Mouse (Mus musculus) heart, embryonic 12.5 days (tissue): ENCODE results near the gene Ndufaf3. TPM values are rescaled to one million over a fixed set of nuclear protein-coding genes. Genes with fewer than 3 reads are reported as not detected.

Source experiments
- ATAC-seq: fragments of 200-750 bp; cut with Nextera tagmentation; 2 replicates; pipeline ENCODE4 v1.8.0; 2017; ENCODE audit warnings: moderate TSS enrichment, moderate library complexity; ENCODE audit not compliant: insufficient number of reproducible peaks, low FRiP score
- H3K27ac ChIP-seq: fragments of 300-500 bp; sonication (generic); 2 replicates; pipeline ENCODE4 v1.5.1; 2016; ENCODE audit warnings: mild to moderate bottlenecking, moderate library complexity; ENCODE audit not compliant: poor library complexity, severe bottlenecking
- H3K27me3 ChIP-seq: fragments of 300-500 bp; sonication (generic); replicated peaks from 2 replicates; pipeline ENCODE4 v1.6.1; 2016; ENCODE audit warnings: mild to moderate bottlenecking, moderate library complexity
- H3K36me3 ChIP-seq: fragments of 300-500 bp; sonication (generic); 2 replicates; pipeline ENCODE4 v1.6.1; 2016; ENCODE audit warnings: mild to moderate bottlenecking, moderate library complexity
- H3K4me1 ChIP-seq: fragments of 300-500 bp; sonication (generic); replicated peaks from 2 replicates; pipeline ENCODE4 v1.6.1; 2016; ENCODE audit warnings: mild to moderate bottlenecking
- H3K4me2 ChIP-seq: fragments of 300-500 bp; sonication (generic); 2 replicates; pipeline ENCODE4 v1.6.1; 2016; ENCODE audit warnings: mild to moderate bottlenecking, moderate library complexity
- H3K4me3 ChIP-seq: fragments of 300-500 bp; sonication (generic); 2 replicates; pipeline ENCODE4 v1.5.1; 2016; ENCODE audit warnings: mild to moderate bottlenecking
- H3K9ac ChIP-seq: fragments of 300-500 bp; sonication (generic); 2 replicates; pipeline ENCODE4 v1.6.1; 2016; ENCODE audit warnings: mild to moderate bottlenecking, moderate library complexity
- H3K9me3 ChIP-seq: fragments of 300-500 bp; sonication (generic); replicated peaks from 2 replicates; pipeline ENCODE4 v1.6.1; 2016; ENCODE audit warnings: mild to moderate bottlenecking, moderate library complexity
- WGBS: fragments of 180-500 bp; shearing (Covaris S2); methylation state at CpG from one replicate; pipeline ENCODE4 v1.1.7; 2016; 5-methylcytosine and 5-hydroxymethylcytosine counted together
- polyA plus RNA-seq: library from polyadenylated mRNA; unstranded; fragments of >200 nt; fragmentation: Nextera tagmentation; extraction: Ambion mirVana; gene quantifications from 2 replicates; pipeline ENCODE4 v1.2.1, GENCODE M21; 2016

The Ndufaf3 gene
- polyA plus RNA-seq, 1 experiment from 2014 or later = 55.5 TPM

DNA sequence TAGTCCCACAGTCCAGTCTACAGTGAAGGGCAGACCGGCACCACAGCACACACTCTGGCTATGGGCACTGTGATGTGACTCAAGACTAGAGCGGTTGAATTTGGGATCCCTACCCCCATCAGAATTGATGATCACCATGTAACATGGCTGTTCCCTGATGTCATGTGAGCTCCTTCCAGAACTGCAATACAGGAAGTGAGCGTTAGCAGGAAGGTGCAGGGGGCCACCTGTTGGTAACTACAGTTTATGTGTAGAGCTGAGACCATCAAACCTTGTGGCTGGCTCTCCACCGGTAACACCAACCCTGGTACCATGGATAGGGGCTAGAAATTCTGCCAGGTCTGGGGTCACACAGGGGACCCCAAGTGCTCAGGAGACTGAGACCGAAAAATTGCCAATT lies 22.0 kb upstream of the Ndufaf3 start:
- Histone ChIP-seq H3K27me3 (no peaks in the 10 kb centered on the region), H3K4me1 (peaks cover 45% of the 10 kb centered on the region), H3K36me3 (peaks cover 4% of the 10 kb centered on the region; the same call in 1 of the 2 replicates), H3K9me3 (no peaks in the 10 kb centered on the region), H3K4me3 (no peak overlapping the region), H3K9ac (0 out of 2 replicates have a peak overlapping the region, but pooled peaks have one; percentile 25), H3K27ac (peak overlapping the region; percentile 93), H3K4me2 (no peak overlapping the region)
- no peak for ATAC-seq
- 66% methylated on average over 5 of the region's 5 CpGs for WGBS

DNA sequence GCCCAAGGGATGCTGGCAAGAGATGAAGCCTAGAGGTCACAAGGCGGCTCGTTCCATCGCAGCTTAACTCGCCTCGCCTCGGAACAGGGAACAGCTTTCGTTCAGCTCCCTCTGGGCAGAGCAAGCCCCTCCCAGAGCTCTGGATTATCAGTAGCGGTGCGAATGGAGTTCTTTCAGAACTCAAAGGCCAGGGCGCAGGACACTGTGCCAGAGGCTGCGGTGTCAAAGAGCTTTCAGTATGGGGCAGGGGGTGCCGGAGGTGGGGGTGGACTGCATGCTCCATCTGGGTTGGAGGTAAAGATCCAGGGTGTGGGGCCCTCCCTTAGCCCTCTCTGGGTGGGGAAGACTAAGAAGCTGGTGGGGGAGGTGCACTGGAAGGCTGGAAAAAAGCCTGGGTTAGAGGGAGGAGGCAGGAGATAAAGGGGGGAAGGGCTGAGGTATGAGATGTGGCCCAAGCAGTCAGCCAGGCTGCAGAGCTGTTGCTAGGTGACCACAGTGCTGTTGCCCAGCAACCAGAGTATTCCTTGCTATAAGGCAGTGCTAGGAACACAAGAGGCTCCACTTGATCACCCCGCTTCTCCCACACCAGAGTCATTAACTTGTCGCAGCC lies 20.4 kb upstream of the Ndufaf3 start:
- Histone ChIP-seq H3K4me2 (peak overlapping the region; percentile 63), H3K4me1 (peaks cover 54% of the 10 kb centered on the region), H3K9me3 (no peaks in the 10 kb centered on the region), H3K9ac (peak overlapping the region; percentile 50; the same call in 1 of the 2 replicates), H3K4me3 (peak overlapping the region; percentile 33), H3K27ac (peak overlapping the region; percentile 93), H3K36me3 (no peaks in the 10 kb centered on the region), H3K27me3 (no peaks in the 10 kb centered on the region)
- ATAC-seq = peak; percentile 92
- 2% methylated on average over 14 of the region's 14 CpGs for WGBS

DNA sequence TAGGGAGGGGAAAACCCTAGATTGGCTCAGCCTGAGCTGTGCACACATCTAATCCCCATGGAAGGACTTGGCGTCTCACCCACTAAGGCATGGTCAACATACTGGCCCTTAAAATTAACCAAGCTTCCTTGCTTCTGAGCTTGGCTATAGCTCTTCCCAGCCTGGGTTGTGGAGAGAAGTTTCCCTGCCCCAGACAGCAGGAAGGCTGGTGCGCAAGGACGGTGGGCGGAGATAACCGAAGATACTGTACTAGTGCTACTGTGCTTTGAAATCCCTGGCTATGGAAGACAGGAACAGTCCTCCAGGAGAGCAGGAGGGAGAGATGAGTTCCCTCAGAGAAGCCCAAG lies 12.1 kb upstream of the Ndufaf3 start:
- peak overlapping the region; percentile 85 for H3K4me3 ChIP-seq
- H3K4me2 ChIP-seq = peak overlapping the region; percentile 73
- no peak for ATAC-seq
- H3K9me3 ChIP-seq = no peaks in the 10 kb centered on the region
- peaks cover 58% of the 10 kb centered on the region for H3K4me1 ChIP-seq
- H3K9ac ChIP-seq = peak overlapping the region; percentile 67
- H3K27ac ChIP-seq = peak overlapping the region; percentile 81
- 46% methylated on average over 5 of the region's 5 CpGs for WGBS
- H3K27me3 ChIP-seq = no peaks in the 10 kb centered on the region
- peaks cover 41% of the 10 kb centered on the region for H3K36me3 ChIP-seq

DNA sequence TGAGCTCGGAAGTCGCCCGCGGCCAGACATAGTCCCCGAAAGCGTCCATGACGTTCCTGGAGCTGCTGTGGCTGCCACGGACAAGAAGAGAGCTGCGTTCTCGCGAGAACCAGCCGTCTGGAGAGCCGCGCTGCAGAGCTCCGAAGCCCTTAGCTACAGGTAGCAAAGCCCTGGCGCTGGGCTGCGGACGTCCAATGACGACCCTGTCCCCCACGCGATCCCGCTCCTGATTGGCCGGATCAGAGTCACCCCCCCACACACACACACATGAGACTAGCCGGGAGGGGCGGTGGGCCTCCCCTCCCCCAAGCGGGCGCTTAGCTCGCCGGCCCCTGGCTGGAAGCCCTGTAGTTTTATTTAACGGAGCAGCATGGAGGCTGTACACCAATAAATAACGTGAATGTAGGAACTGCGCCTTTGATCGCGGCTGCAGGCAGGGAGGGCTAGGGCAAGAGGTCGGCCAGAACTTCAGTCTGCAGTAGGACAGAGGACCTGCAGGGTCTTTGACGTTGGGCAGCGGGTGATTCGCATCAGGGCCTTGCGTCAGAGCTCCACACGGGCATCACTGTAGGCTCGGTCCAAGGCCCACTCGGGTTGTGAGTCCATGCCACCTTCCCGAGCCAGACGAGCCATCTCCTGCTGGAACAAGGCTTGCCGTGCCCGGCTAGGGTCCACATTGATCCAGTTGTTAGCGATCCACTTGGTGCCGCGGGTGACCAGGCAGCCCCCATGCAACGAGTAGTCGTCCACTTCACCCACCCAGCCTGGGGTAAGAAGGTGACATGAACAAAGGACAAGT lies 11.5 kb upstream of the Ndufaf3 start, which contains the start of gene Wdr6:
Gene Wdr6 (minus strand): TSS at position 195 of the 799 bp plus-strand sequence.
- peak within 1 kb of the TSS; percentile 73 for H3K4me2 ChIP-seq
- H3K4me3 ChIP-seq = peak within 1 kb of the TSS; percentile 85
- peaks cover 59% of the 10 kb centered on the region for H3K4me1 ChIP-seq
- H3K9me3 ChIP-seq = no peaks in the 10 kb centered on the region
- peak; percentile 96 for ATAC-seq
- peak within 1 kb of the TSS; percentile 92 for H3K9ac ChIP-seq
- no peaks in the 10 kb centered on the region for H3K27me3 ChIP-seq
- WGBS = 6% methylated on average over 51 of the region's 51 CpGs
- peak within 1 kb of the TSS; percentile 89 for H3K27ac ChIP-seq
- peaks cover 41% of the 10 kb centered on the region for H3K36me3 ChIP-seq

DNA sequence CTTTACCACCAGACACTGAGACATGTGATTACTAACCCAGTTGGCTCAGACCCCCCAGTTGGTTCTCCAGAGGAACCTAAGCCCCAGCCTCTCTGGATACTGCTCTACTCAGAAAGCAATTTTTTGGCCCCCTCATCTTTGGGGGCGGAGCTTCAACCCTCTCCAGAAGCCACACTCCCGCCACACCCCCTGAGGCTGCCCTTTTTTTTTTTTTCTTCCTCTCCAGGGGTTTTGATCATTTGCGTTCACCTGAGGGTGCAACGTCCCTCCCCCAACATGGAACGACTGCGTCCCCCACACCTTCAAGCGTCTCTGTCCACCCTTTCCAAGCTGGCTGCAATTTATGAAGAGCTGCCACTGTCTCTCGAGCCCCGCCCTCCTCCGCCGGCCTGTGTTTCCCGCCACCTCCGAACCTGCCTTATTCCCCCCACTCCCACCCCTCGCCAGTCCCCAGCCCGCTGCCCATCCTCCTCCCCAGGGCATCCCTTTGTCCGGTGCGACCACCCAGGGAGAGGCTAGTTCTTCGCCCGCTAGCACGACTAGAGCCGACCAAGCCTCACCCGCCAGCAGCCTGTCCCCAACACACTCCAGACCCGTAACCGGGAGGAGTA lies 10.8 kb upstream of the Ndufaf3 start:
- H3K9me3 ChIP-seq = no peaks in the 10 kb centered on the region
- peak overlapping the region; percentile 89 for H3K27ac ChIP-seq
- peak overlapping the region; percentile 85 for H3K4me3 ChIP-seq
- peaks cover 56% of the 10 kb centered on the region for H3K4me1 ChIP-seq
- no peak for ATAC-seq
- H3K9ac ChIP-seq = peak overlapping the region; percentile 92
- H3K27me3 ChIP-seq = no peaks in the 10 kb centered on the region
- peak overlapping the region; percentile 73 for H3K4me2 ChIP-seq
- WGBS = 0% methylated on average over 24 of the region's 24 CpGs
- peaks cover 47% of the 10 kb centered on the region for H3K36me3 ChIP-seq

DNA sequence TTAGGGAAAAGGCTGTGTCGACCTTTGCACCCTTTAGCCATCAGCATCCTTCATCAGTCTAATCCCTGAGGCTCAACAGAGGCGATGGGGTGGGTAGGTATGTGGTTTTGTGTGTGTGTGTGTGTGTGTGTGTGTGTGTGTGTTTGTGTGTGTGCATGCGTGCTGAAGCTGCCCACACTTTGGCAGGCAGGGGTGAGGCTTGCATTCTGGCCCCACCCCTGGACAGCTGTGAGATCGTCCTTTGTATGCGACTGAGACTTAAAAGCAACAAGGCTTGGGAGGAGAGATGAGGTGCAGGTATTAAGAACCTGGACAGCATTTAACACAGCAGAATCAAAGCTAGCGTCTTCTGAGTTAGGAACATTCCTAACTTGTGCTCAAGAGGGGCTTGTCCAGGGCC lies 9.8 kb upstream of the Ndufaf3 start:
- Histone ChIP-seq H3K4me3 (peak overlapping the region; percentile 85), H3K9me3 (no peaks in the 10 kb centered on the region), H3K36me3 (peaks cover 51% of the 10 kb centered on the region), H3K4me1 (peaks cover 50% of the 10 kb centered on the region), H3K27ac (no peak overlapping the region), H3K27me3 (no peaks in the 10 kb centered on the region), H3K4me2 (peak overlapping the region; percentile 73), H3K9ac (peak overlapping the region; percentile 92)
- 65% methylated on average over 6 of the region's 6 CpGs for WGBS
- ATAC-seq = no peak

DNA sequence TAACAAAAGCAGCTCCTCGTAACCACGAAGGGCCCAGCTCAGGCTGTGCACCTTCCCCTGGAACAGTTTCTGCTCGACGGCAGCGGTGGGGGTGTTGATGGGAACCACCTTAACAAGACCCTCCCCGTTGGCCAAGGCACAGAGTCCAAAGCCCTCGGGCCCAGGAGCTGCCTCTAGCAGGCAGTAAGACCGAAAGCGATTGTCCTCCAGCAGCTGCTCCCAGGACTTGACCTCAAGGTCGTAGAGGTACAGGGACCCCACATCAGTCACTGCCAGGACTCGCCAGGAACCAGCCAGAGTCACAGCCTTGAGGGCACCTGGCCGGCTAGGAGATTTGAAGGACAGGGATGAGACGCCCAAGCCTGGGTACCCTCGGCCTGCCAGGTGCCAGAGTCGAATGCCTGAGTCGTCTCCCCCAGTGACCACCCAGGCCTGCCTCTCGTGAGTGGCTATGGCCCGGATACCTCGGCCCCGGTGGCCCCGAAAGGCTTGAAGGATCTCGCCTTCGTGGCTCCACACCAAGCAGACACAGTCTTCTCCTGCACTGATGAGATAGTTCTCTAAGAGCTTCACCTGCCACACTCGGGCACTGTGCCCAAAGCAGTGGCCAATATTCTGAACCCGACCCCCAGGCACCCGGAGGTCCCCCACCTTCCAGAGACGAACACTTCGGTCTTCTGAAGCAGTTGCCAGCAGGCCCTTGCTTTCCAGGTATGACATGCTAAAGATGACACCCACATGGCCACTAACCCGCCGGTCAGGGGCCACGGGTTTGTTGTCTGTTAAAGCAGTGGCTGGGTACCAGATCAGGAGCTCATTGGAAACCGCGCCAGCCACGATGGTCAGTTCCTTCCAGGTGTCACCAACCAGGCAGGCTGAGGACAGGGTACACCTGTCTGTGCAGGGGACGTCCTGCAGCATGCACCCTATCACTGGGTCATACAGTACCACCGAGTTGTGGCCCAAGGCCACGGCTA lies 8.4 kb upstream of the Ndufaf3 start:
- Histone ChIP-seq H3K9ac (peak overlapping the region; percentile 20; the same call in 1 of the 2 replicates), H3K27ac (no peak overlapping the region), H3K4me1 (peaks cover 54% of the 10 kb centered on the region), H3K4me2 (no peak overlapping the region), H3K36me3 (peaks cover 51% of the 10 kb centered on the region), H3K27me3 (no peaks in the 10 kb centered on the region), H3K9me3 (no peaks in the 10 kb centered on the region), H3K4me3 (no peak overlapping the region)
- no peak for ATAC-seq
- WGBS = 87% methylated on average over 37 of the region's 37 CpGs

DNA sequence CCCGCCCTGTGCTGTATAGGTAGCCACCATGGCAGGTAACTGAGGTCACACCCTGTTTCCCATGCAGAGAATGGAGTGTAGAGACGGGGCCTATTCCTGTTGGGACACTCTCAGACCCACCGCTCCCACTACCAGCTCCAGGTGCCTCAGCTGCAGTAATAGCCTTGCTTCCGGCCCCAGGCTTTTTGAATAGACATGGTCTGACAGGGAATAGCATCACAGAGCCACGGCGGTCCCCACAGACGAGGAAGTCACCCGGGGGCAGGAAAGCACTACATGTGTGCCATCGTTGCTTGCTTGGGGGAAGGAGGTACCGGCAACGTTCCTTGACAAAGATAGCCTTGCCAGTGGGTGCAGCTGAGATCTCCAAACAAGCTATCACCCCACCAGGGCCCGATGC lies 7.7 kb upstream of the Ndufaf3 start:
- ATAC-seq = no peak
- peaks cover 59% of the 10 kb centered on the region for H3K4me1 ChIP-seq
- no peaks in the 10 kb centered on the region for H3K27me3 ChIP-seq
- no peak overlapping the region for H3K27ac ChIP-seq
- H3K36me3 ChIP-seq = peaks cover 50% of the 10 kb centered on the region
- H3K4me2 ChIP-seq = no peak overlapping the region
- 90% methylated on average over 12 of the region's 12 CpGs for WGBS
- H3K9ac ChIP-seq = peak overlapping the region; percentile 20; the same call in 1 of the 2 replicates
- no peak overlapping the region for H3K4me3 ChIP-seq
- no peaks in the 10 kb centered on the region for H3K9me3 ChIP-seq

DNA sequence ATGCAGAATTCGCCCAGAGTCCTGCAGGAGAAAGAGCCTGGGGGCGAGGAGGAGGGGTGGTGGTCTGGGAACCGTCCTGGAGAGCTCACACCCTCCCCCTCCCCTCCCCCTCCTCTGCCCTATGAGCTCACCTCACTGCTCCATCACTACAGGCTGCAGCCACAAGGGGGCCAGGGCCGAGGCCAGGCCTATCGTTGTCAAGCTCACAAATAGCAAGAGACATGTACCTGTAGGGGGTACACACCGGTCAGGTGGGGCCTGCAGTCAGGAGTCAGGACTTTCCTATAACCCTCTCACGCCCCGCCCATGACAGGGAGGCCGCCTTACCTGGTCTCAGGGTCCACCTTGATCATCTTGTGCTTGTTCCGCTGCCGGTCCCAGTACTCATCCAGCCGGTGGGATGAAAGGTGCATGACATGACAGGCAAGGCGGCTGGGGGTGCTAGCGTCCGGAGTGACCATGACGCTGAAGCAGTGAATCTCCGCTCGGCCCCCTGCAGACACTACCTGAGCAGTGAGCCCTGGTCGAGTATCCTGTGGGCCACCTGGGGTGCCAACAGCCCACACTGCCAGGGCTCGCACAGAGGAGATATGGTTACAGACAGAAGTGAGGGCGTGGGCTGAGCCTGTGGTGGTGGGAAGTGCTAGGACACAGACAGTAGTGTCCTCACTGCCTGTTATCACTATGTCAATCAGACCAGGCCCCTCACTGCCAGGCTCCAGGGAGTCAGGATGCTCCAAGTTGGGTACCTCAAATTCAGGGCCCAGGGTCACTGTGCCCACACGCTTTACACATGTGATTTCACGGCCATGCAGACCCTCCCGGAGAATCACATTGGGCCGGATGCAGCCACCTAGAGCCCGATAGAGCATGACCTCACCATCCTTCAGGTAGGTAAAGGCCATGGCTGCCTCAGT lies 6.8 kb upstream of the Ndufaf3 start:
- peaks cover 53% of the 10 kb centered on the region for H3K4me1 ChIP-seq

DNA sequence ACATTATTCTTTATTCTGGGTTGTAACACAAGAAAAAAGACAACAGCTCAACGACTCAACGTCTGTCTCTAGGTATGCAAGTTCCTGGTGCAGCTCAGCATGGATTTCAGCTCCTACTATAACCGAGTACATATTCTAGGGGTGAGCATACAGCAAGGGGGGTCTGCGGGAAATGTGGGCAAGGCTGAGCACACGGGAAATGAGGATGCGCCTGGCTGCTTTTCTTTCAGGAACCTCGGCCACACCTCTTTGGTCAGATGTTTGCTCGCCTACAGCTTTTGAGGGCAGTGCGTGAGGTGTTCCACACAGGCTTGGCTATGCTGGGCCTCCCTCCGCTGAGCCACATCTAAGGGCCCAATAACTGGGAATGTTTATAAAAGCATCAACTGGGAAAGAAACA lies 5.1 kb upstream of the Ndufaf3 start:
- H3K27ac ChIP-seq = no peak overlapping the region
- H3K36me3 ChIP-seq = peaks cover 50% of the 10 kb centered on the region
- 89% methylated on average over 10 of the region's 10 CpGs for WGBS
- peaks cover 57% of the 10 kb centered on the region for H3K4me1 ChIP-seq
- H3K9ac ChIP-seq = no peak overlapping the region
- H3K27me3 ChIP-seq = no peaks in the 10 kb centered on the region
- H3K4me3 ChIP-seq = no peak overlapping the region
- ATAC-seq = no peak
- no peaks in the 10 kb centered on the region for H3K9me3 ChIP-seq
- no peak overlapping the region for H3K4me2 ChIP-seq

More for the DNA sequence above, 6.8 kb upstream of the Ndufaf3 start:
- H3K9ac ChIP-seq = no peak overlapping the region
- H3K36me3 ChIP-seq = peaks cover 50% of the 10 kb centered on the region
- H3K4me3 ChIP-seq = no peak overlapping the region
- H3K27me3 ChIP-seq = no peaks in the 10 kb centered on the region
- H3K4me2 ChIP-seq = no peak overlapping the region
- no peak overlapping the region for H3K27ac ChIP-seq
- 54% methylated on average over 24 of the region's 26 CpGs for WGBS
- no peak for ATAC-seq
- no peaks in the 10 kb centered on the region for H3K9me3 ChIP-seq
